Mouse (Mus musculus) hindbrain, embryonic 12.5 days (tissue): ENCODE measurements around the gene Marf1. TPM values are rescaled to one million over a fixed set of nuclear protein-coding genes. Genes with fewer than 3 reads are reported as not detected.
A peak's percentile ranks its signal among the peaks of the same experiment; 100 is the strongest.
"Not testable (repeated sequence)": the region's sequence is repeated elsewhere in the genome, so short reads cannot be mapped to it uniquely, and the experiment has no call there.

ENCODE experiments used
- ATAC-seq: fragments of 200-750 bp; cut with Nextera tagmentation; 2 replicates; pipeline ENCODE4 v1.8.0; 2017; ENCODE audit warnings: moderate TSS enrichment; ENCODE audit not compliant: low FRiP score
- H3K27ac ChIP-seq: fragments of 300-500 bp; sonication (generic); 2 replicates; pipeline ENCODE4 v1.5.1; 2016; ENCODE audit warnings: mild to moderate bottlenecking
- H3K27me3 ChIP-seq: fragments of 300-500 bp; sonication (generic); 2 replicates; pipeline ENCODE4 v1.6.1; 2016; ENCODE audit warnings: mild to moderate bottlenecking
- H3K36me3 ChIP-seq: fragments of 300-500 bp; sonication (generic); 2 replicates; pipeline ENCODE4 v1.6.1; 2016; ENCODE audit warnings: mild to moderate bottlenecking
- H3K4me1 ChIP-seq: fragments of 300-500 bp; sonication (generic); 2 replicates; pipeline ENCODE4 v1.6.1; 2016
- H3K4me2 ChIP-seq: fragments of 300-500 bp; sonication (generic); replicated peaks from 2 replicates; pipeline ENCODE4 v1.6.1; 2016; ENCODE audit warnings: mild to moderate bottlenecking
- H3K4me3 ChIP-seq: fragments of 300-500 bp; sonication (generic); 2 replicates; pipeline ENCODE4 v1.5.1; 2016; ENCODE audit warnings: mild to moderate bottlenecking
- H3K9ac ChIP-seq: fragments of 300-500 bp; sonication (generic); 2 replicates; pipeline ENCODE4 v1.6.1; 2016; ENCODE audit warnings: mild to moderate bottlenecking, moderate library complexity
- H3K9me3 ChIP-seq: fragments of 300-500 bp; sonication (generic); replicated peaks from 2 replicates; pipeline ENCODE4 v1.6.1; 2016; ENCODE audit warnings: mild to moderate bottlenecking
- WGBS: fragments of 180-500 bp; shearing (Covaris S2); methylation state at CpG from one replicate; pipeline ENCODE4 v1.1.7; 2016; 5-methylcytosine and 5-hydroxymethylcytosine counted together
- microRNA counts: library from miRNA; unstranded; fragments of <30 nt; microRNA quantifications from one replicate; lab custom pipeline; 2017
- microRNA-seq: library from miRNA; unstranded; fragments of <30 nt; microRNA quantifications from one replicate; pipeline ENCODE4, GENCODE M21; 2017
- polyA plus RNA-seq: library from polyadenylated mRNA; unstranded; fragments of >200 nt; fragmentation: Nextera tagmentation; extraction: Ambion mirVana; gene quantifications from 2 replicates; pipeline ENCODE4 v1.2.1, GENCODE M21; 2016

Marf1 gene
- polyA plus RNA-seq, 1 experiment from 2014 or later = 16.2 TPM

DNA sequence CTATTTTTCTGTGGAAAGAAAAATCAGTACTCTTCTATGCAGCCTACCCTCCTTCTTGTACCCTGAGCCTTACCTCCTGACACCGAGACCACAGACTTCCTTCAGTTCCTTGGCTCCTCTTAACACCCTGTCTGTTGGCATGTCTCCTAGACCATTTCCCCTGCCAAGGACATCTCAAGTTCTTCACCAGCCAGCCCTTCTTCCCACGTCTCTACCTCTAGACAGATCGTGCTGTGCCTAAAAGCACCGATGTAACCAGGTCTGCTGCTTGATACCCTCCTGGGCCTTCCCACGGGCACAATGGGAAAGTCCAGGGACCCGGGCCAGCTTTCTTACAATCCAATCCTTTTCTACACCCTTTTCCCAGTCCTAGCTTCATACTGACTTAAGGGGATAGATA, 57.3 kb downstream of the Marf1 start:
- no peak for ATAC-seq
- Histone ChIP-seq H3K4me2 (no peak overlapping the region), H3K9me3 (no peaks in the 10 kb centered on the region), H3K36me3 (peaks cover 22% of the 10 kb centered on the region), H3K9ac (no peak overlapping the region), H3K27me3 (no peaks in the 10 kb centered on the region), H3K4me1 (no peaks in the 10 kb centered on the region), H3K4me3 (no peak overlapping the region), H3K27ac (no peak overlapping the region)
- 96% methylated on average over 6 of the region's 6 CpGs for WGBS

DNA sequence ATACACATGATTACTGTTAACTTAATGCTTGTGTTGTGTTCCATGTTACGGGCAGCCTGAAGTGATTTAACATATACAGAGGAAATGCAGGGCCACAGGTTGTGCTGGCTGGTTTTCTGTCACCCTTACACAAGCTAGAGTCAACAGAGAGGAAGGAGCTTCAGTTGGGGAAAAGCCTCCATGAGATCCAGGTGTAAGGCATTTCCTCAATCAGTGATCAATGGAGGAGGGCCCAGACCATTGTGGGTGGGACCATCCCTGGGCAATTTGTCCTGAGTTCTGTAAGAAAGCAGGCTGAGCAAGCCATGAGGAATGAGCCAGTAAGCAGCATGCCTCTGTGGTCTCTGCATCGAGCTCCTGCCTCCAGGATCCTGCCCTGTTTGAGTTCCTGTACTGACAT, 71.4 kb downstream of the Marf1 start:
- no peak for ATAC-seq
- no peaks in the 10 kb centered on the region for H3K4me1 ChIP-seq
- H3K4me2 ChIP-seq = no peak overlapping the region
- no peaks in the 10 kb centered on the region for H3K9me3 ChIP-seq
- H3K27me3 ChIP-seq = no peaks in the 10 kb centered on the region
- H3K9ac ChIP-seq = no peak overlapping the region
- H3K36me3 ChIP-seq = peaks cover 14% of the 10 kb centered on the region; the same call in 1 of the 2 replicates
- H3K4me3 ChIP-seq = no peak overlapping the region
- WGBS = 86% methylated on average over 2 of the region's 2 CpGs
- no peak overlapping the region for H3K27ac ChIP-seq

GRCm38 (mm10) chr16:14089296-14089695, 73.9 kb downstream of the Marf1 start:
- WGBS = 91% methylated on average over 3 of the region's 3 CpGs
- Histone ChIP-seq H3K27me3 (no peaks in the 10 kb centered on the region), H3K4me3 (no peak overlapping the region), H3K4me1 (no peaks in the 10 kb centered on the region), H3K9ac (no peak overlapping the region), H3K4me2 (no peak overlapping the region), H3K27ac (no peak overlapping the region), H3K9me3 (no peaks in the 10 kb centered on the region), H3K36me3 (peaks cover 14% of the 10 kb centered on the region; the same call in 1 of the 2 replicates)
- ATAC-seq = no peak

DNA sequence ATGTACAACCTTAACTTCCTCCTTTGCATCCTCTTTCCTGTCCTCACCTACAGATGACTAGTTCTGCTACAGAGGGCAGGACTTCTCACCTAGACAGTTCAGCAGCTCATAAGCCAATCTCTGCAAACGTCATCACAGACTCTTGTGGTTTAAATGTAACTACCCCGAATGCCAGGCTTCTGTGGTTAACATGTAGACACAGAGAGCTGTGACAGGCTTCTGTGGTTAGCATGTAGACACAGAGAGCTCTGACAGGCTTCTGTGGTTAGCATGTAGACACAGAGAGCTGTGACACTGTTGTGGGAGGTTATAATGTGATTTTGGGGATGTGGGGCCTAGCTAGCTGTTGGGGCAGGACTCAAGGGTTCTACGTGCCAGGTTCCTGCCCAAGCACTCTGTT, 74.9 kb downstream of the Marf1 start:
- no peak for ATAC-seq
- no peak overlapping the region for H3K9ac ChIP-seq
- 0 out of 2 replicates have a peak, but pooled peaks cover 6% of the 10 kb centered on the region for H3K36me3 ChIP-seq
- H3K4me2 ChIP-seq = no peak overlapping the region
- 81% methylated on average over 3 of the region's 3 CpGs for WGBS
- no peaks in the 10 kb centered on the region for H3K27me3 ChIP-seq
- H3K27ac ChIP-seq = no peak overlapping the region
- no peak overlapping the region for H3K4me3 ChIP-seq
- H3K9me3 ChIP-seq = no peaks in the 10 kb centered on the region
- H3K4me1 ChIP-seq = no peaks in the 10 kb centered on the region

DNA sequence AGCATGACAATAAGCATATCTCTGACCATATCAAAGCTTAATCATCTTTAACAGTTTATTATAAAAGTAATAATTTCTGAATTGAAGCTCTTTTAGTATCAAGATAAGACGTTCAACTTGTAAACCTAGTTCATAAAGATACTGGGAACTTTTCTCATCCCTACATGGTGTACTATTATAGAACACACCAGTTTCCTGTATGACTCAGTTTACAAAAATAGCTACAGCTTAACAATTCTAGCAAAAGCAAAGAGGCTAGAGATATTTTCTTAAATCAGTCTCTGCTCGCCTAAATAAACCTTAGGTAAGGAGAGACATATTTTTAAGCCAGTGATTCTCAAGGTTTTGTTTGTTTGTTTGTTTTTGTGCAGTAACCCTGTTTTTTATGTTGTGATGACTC, 80.2 kb downstream of the Marf1 start:
- no peak for ATAC-seq
- no peak overlapping the region for H3K4me3 ChIP-seq
- H3K9ac ChIP-seq = no peak overlapping the region
- H3K9me3 ChIP-seq = no peaks in the 10 kb centered on the region
- 84% methylated on average over 2 of the region's 2 CpGs for WGBS
- no peaks in the 10 kb centered on the region for H3K36me3 ChIP-seq
- H3K4me2 ChIP-seq = no peak overlapping the region
- no peaks in the 10 kb centered on the region for H3K27me3 ChIP-seq
- H3K27ac ChIP-seq = no peak overlapping the region
- H3K4me1 ChIP-seq = no peaks in the 10 kb centered on the region

- ATAC-seq = no peak
These were observed 92.5 kb downstream of the Marf1 start for GRCm38 (mm10) chr16:14070471-14071169.

GRCm38 (mm10) chr16:14068701-14069100, 94.5 kb downstream of the Marf1 start:
- ATAC-seq, H3K4me3 ChIP-seq, H3K27me3 ChIP-seq, H3K27ac ChIP-seq, H3K9me3 ChIP-seq, H3K4me2 ChIP-seq, H3K36me3 ChIP-seq, H3K4me1 ChIP-seq, H3K9ac ChIP-seq: not testable (repeated sequence)
- WGBS = 82% methylated on average over 2 of the region's 2 CpGs

More at GRCm38 (mm10) chr16:14070471-14071169, 92.5 kb downstream of the Marf1 start:
- 72% methylated on average over 5 of the region's 5 CpGs for WGBS
- Histone ChIP-seq H3K9ac (no peak overlapping the region), H3K4me3 (no peak overlapping the region), H3K27ac (no peak overlapping the region), H3K4me2 (no peak overlapping the region), H3K9me3 (no peaks in the 10 kb centered on the region), H3K36me3 (no peaks in the 10 kb centered on the region), H3K4me1 (no peaks in the 10 kb centered on the region), H3K27me3 (no peaks in the 10 kb centered on the region)

DNA sequence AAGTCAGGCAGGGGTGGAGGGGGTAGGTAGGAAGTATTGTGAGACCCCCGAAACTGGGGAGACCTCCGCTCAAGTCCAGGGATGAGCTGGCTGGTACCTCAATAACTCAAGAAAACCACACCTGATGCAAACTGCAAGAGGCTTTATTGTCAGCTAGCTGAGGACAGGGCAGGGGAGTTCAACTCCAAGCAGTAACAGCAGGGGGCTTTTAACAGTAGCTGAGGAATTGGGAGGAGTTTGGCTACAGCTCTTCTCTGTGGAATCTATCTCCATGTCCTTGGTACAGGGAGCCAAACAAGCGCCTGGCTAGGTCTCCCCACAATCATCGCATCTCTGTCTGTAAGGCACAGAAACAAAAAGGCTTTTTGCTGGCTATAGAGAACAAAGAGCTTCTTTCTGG, 96.6 kb downstream of the Marf1 start:
- not testable (repeated sequence) for H3K4me3 ChIP-seq, H3K27ac ChIP-seq, H3K27me3 ChIP-seq, H3K9ac ChIP-seq, H3K4me2 ChIP-seq, H3K9me3 ChIP-seq, H3K36me3 ChIP-seq, ATAC-seq, H3K4me1 ChIP-seq
- 89% methylated on average over 4 of the region's 4 CpGs for WGBS

GRCm38 (mm10) chr16:14059869-14060268, 103.3 kb downstream of the Marf1 start:
- 88% methylated on average over 5 of the region's 5 CpGs for WGBS
- no peak for ATAC-seq
- H3K27me3 ChIP-seq = no peaks in the 10 kb centered on the region
- H3K4me2 ChIP-seq = no peak overlapping the region
- no peak overlapping the region for H3K9ac ChIP-seq
- no peak overlapping the region for H3K27ac ChIP-seq
- H3K36me3 ChIP-seq = no peaks in the 10 kb centered on the region
- H3K4me1 ChIP-seq = no peaks in the 10 kb centered on the region
- H3K4me3 ChIP-seq = no peak overlapping the region
- no peaks in the 10 kb centered on the region for H3K9me3 ChIP-seq

MicroRNAs within 50 kb of the gene (microRNA counts, 519-probe panel; counts per million panel counts)
- microRNA mmu-miR-484 (lab: Ali Mortazavi, UCI) = 3,575 counts per million, percentile 76 among the panel's probes with 10 or more counts

Small RNAs within 50 kb of the gene (microRNA-seq; reads per million reads assigned to microRNA genes)
- gene Gm27671 = not detected
- 3,111 reads per million, percentile 85 among the genes with 10 or more reads in this experiment for gene Mir484

Other genes with a start within 250 kb of the Marf1 start
- gene 2900011O08Rik, start 176.7 kb downstream of the Marf1 start, polyA plus RNA-seq = 52.8 and 54.4 TPM in 2 replicates
- 0.49 and 0.78 TPM in 2 replicates for gene Ifitm7, start 176.5 kb downstream of the Marf1 start, polyA plus RNA-seq
- gene Nde1, start 76 bp downstream of the Marf1 start, polyA plus RNA-seq = 96.3 and 102 TPM in 2 replicates
- gene Myh11, start 128.0 kb upstream of the Marf1 start, polyA plus RNA-seq = 0.30 and 0.79 TPM in 2 replicates
- 163 and 182 TPM in 2 replicates for gene Fopnl, start 154.1 kb upstream of the Marf1 start, polyA plus RNA-seq
- 9.6 and 10.9 TPM in 2 replicates for gene Abcc1, start 198.2 kb upstream of the Marf1 start, polyA plus RNA-seq